Mouse (Mus musculus) lung, postnatal 0 days (tissue): ENCODE results near the gene Mboat7. TPM values are rescaled to one million over a fixed set of nuclear protein-coding genes. Genes with fewer than 3 reads are reported as not detected.

Experiments used
- ATAC-seq: fragments of 200-750 bp; cut with Nextera tagmentation; 2 replicates; pipeline ENCODE4 v1.8.0; 2017; ENCODE audit warnings: moderate library complexity
- DNase-seq: peaks from one replicate; pipeline ENCODE4 v3.0.0-alpha.2; 2016; ENCODE audit warnings: low spot score
- H3K27ac ChIP-seq: fragments of 300-500 bp; sonication (generic); 2 replicates; pipeline ENCODE4 v1.5.1; 2014; ENCODE audit warnings: antibody characterized with exemption, mild to moderate bottlenecking, low read length, mixed read lengths
- H3K27me3 ChIP-seq: fragments of 300-500 bp; sonication (generic); replicated peaks from 2 replicates; pipeline ENCODE4 v1.6.1; 2014; ENCODE audit warnings: low read length, mixed read lengths; ENCODE audit not compliant: insufficient read depth
- H3K36me3 ChIP-seq: fragments of 300-500 bp; sonication (generic); 2 replicates; pipeline ENCODE4 v1.6.1; 2014; ENCODE audit warnings: low read length, mixed read lengths; ENCODE audit not compliant: insufficient read depth
- H3K4me1 ChIP-seq: fragments of 300-500 bp; sonication (generic); 2 replicates; pipeline ENCODE4 v1.6.1; 2014; ENCODE audit warnings: antibody characterized with exemption, low read depth, low read length, mixed read lengths; ENCODE audit not compliant: insufficient read depth
- H3K4me2 ChIP-seq: fragments of 300-500 bp; sonication (generic); replicated peaks from 2 replicates; pipeline ENCODE4 v1.6.1; 2014; ENCODE audit warnings: low read depth, mild to moderate bottlenecking, low read length, moderate library complexity, mixed read lengths
- H3K4me3 ChIP-seq: fragments of 300-500 bp; sonication (generic); 2 replicates; pipeline ENCODE4 v1.5.1; 2014; ENCODE audit warnings: low read depth, low read length
- H3K9ac ChIP-seq: fragments of 300-500 bp; sonication (generic); replicated peaks from 2 replicates; pipeline ENCODE4 v1.6.1; 2014; ENCODE audit warnings: low read depth, mild to moderate bottlenecking
- H3K9me3 ChIP-seq: fragments of 300-500 bp; sonication (generic); 2 replicates; pipeline ENCODE4 v1.6.1; 2016; ENCODE audit warnings: low read length, mixed read lengths
- CTCF ChIP-seq: IDR thresholded peaks from 2 replicates; pipeline ENCODE4 v1.5.1; 2016; ENCODE audit warnings: antibody characterized with exemption, mild to moderate bottlenecking
- EP300 ChIP-seq: IDR thresholded peaks from 2 replicates; pipeline ENCODE4 v1.6.1; 2016; ENCODE audit warnings: antibody characterized with exemption, mild to moderate bottlenecking, control low read depth
- WGBS: fragments of 180-500 bp; shearing (Covaris S2); extraction: QIAGEN DNeasy Blood & Tissue Kit; methylation state at CpG from one replicate; pipeline ENCODE4 v1.1.7; 2014; 5-methylcytosine and 5-hydroxymethylcytosine counted together
- polyA plus RNA-seq: library from polyadenylated mRNA; unstranded; fragments of >200 nt; fragmentation: Nextera tagmentation; extraction: Ambion mirVana; gene quantifications from 2 replicates; pipeline ENCODE4 v1.2.1, GENCODE M21; 2015

The Mboat7 gene
- polyA plus RNA-seq, 1 experiment from 2014 or later, result 39.1 TPM

GRCm38 (mm10) chr7:3644672-3645487, 48.4 kb downstream of the Mboat7 start, which contains the start of gene Cnot3:
Cnot3 (plus strand) TSS chr7:3645268.
- Histone ChIP-seq H3K4me3 (peak within 1 kb of the TSS; percentile 98), H3K27ac (peak within 1 kb of the TSS; percentile 99), H3K27me3 (no peaks in the 10 kb centered on the region), H3K4me1 (peaks cover 14% of the 10 kb centered on the region), H3K4me2 (peak within 1 kb of the TSS; percentile 93), H3K9me3 (no peaks in the 10 kb centered on the region), H3K9ac (peak within 1 kb of the TSS; percentile 99), H3K36me3 (no peaks in the 10 kb centered on the region; the same call in 1 of the 2 replicates)
- DNase-seq, result peak; percentile 100
- peak; percentile 83 for TF ChIP-seq EP300
- TF ChIP-seq CTCF, result no peak
- peak; percentile 97 for ATAC-seq
- WGBS, result under 1% methylated on average over 46 of the region's 58 CpGs

GRCm38 (mm10) chr7:3644348-3644671, 49.0 kb downstream of the Mboat7 start:
- no peak overlapping the region for H3K9ac ChIP-seq
- DNase-seq, result no peak

GRCm38 (mm10) chr7:3643843-3644242, 49.5 kb downstream of the Mboat7 start:
- Histone ChIP-seq H3K9ac (no peak overlapping the region), H3K27ac (0 out of 2 replicates have a peak overlapping the region, but pooled peaks have one; percentile 33), H3K4me3 (no peak overlapping the region), H3K27me3 (no peaks in the 10 kb centered on the region), H3K4me2 (peak overlapping the region; percentile 49), H3K36me3 (peaks cover 2% of the 10 kb centered on the region; the same call in 1 of the 2 replicates), H3K4me1 (peaks cover 14% of the 10 kb centered on the region), H3K9me3 (no peaks in the 10 kb centered on the region)
- TF ChIP-seq CTCF (no peak), EP300 (no peak)
- ATAC-seq, result no peak
- WGBS, result 16% methylated on average over 9 of the region's 9 CpGs
- no peak for DNase-seq

More at GRCm38 (mm10) chr7:3644348-3644671, 49.0 kb downstream of the Mboat7 start:
- TF ChIP-seq CTCF (no peak), EP300 (no peak)
- no peaks in the 10 kb centered on the region; the same call in 1 of the 2 replicates for H3K36me3 ChIP-seq
- peak overlapping the region; percentile 49 for H3K4me2 ChIP-seq
- peak overlapping the region; percentile 33; the same call in 1 of the 2 replicates for H3K27ac ChIP-seq
- ATAC-seq, result no peak
- H3K4me3 ChIP-seq, result peak overlapping the region; percentile 33
- H3K9me3 ChIP-seq, result no peaks in the 10 kb centered on the region
- H3K4me1 ChIP-seq, result peaks cover 14% of the 10 kb centered on the region
- H3K27me3 ChIP-seq, result no peaks in the 10 kb centered on the region
- WGBS, result under 1% methylated on average over 11 of the region's 11 CpGs

GRCm38 (mm10) chr7:3643412-3643811, 49.9 kb downstream of the Mboat7 start:
- DNase-seq (no peak), ATAC-seq (no peak)
- no peak overlapping the region for H3K4me3 ChIP-seq
- no peaks in the 10 kb centered on the region for H3K9me3 ChIP-seq
- H3K9ac ChIP-seq, result no peak overlapping the region
- H3K4me2 ChIP-seq, result no peak overlapping the region
- peaks cover 6% of the 10 kb centered on the region; the same call in 1 of the 2 replicates for H3K36me3 ChIP-seq
- TF ChIP-seq EP300, result no peak
- no peak for TF ChIP-seq CTCF
- H3K27me3 ChIP-seq, result no peaks in the 10 kb centered on the region
- 65% methylated on average over 5 of the region's 5 CpGs for WGBS
- peaks cover 14% of the 10 kb centered on the region for H3K4me1 ChIP-seq
- H3K27ac ChIP-seq, result no peak overlapping the region

GRCm38 (mm10) chr7:3630478-3630815, 62.9 kb downstream of the Mboat7 start:
- DNase-seq (no peak), ATAC-seq (no peak)
- H3K27me3 ChIP-seq, result no peaks in the 10 kb centered on the region
- WGBS, result 69% methylated on average over 3 of the region's 3 CpGs
- peak overlapping the region; percentile 76 for H3K4me2 ChIP-seq
- TF ChIP-seq EP300 (no peak), CTCF (no peak)
- peaks cover 7% of the 10 kb centered on the region; the same call in 1 of the 2 replicates for H3K36me3 ChIP-seq
- peak overlapping the region; percentile 69 for H3K9ac ChIP-seq
- no peaks in the 10 kb centered on the region for H3K9me3 ChIP-seq
- H3K4me1 ChIP-seq, result peaks cover 11% of the 10 kb centered on the region; the same call in 1 of the 2 replicates
- peak overlapping the region; percentile 65 for H3K4me3 ChIP-seq
- H3K27ac ChIP-seq, result no peak overlapping the region

- no peaks in the 10 kb centered on the region for H3K27me3 ChIP-seq
- H3K4me1 ChIP-seq, result peaks cover 11% of the 10 kb centered on the region; the same call in 1 of the 2 replicates
- H3K27ac ChIP-seq, result peak within 1 kb of the TSS; percentile 94
- peaks cover 1% of the 10 kb centered on the region; the same call in 1 of the 2 replicates for H3K36me3 ChIP-seq
- TF ChIP-seq CTCF (no peak), EP300 (peak; percentile 85)
- no peaks in the 10 kb centered on the region for H3K9me3 ChIP-seq
- DNase-seq, result peak; percentile 98
- peak within 1 kb of the TSS; percentile 69 for H3K9ac ChIP-seq
- H3K4me3 ChIP-seq, result peak within 1 kb of the TSS; percentile 65
- ATAC-seq, result peak; percentile 94
- H3K4me2 ChIP-seq, result peak within 1 kb of the TSS; percentile 76
- 1% methylated on average over 47 of the region's 47 CpGs for WGBS
These were observed 63.5 kb downstream of the Mboat7 start, which contains the start of the genes Tfpt and Prpf31 for GRCm38 (mm10) chr7:3629543-3630477. Tfpt (minus strand) TSS chr7:3629929. Prpf31 (plus strand) TSS chr7:3629985.
